ENCODE assay signal across 7 mouse cellular contexts in the genomic region with DNA sequence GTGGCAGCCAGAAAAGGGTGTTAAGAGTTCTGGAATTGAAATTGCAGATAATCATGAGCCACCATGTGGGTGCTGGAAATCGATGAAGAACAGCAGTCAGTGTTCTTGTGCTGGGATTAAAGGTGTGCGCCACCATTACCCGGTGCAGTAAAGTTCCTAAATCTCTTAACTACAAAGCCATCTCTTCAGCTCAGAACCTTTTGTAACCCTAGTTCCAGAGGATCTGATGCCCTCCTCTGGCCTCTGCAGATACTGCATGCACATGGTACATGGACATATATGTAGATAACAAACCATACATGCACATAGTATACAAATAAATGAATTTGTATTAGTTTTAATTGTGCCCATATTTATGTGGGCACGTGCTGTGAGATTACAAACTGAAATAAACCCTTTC. TPM values are rescaled to one million over a fixed set of nuclear protein-coding genes. Genes with fewer than 3 reads are reported as not detected.
DNase-seq lines count a peak whose midpoint lies in the region; TF ChIP-seq lines count a peak whose summit lies in the region.

No protein-coding gene starts in this region.

- H3K4me3 ChIP-seq in left cerebral cortex, adult 2 months, result no peak overlapping the region
- H3K4me3 ChIP-seq in lung, adult 2 months (replicated peaks; ENCODE audit: extremely low read depth, low read depth, low read length), result no peak overlapping the region
- no peak overlapping the region for H3K4me3 ChIP-seq in thymus, adult 2 months (ENCODE audit: control insufficient read depth, insufficient read depth, low read length)

- TF ChIP-seq POLR2A in lung, adult 2 months (IDR thresholded peaks at IDR 0.05; ENCODE audit: borderline replicate concordance, extremely low read depth, low read depth, low read length), result no peak
- no peak for TF ChIP-seq POLR2A in thymus, adult 2 months (IDR thresholded peaks at IDR 0.05; ENCODE audit: control insufficient read depth, extremely low read depth, insufficient read depth, low read length, poor library complexity)

- intact Hi-C loops in left cerebral cortex, adult 2 months (cut with DNase I), result no loop called here
- intact Hi-C loops in left cerebral cortex, postnatal 36 days (cut with DNase I), result no loop called here

- H3K36me3 ChIP-seq in thymus, adult 2 months (ENCODE audit: control insufficient read depth, insufficient read depth, low read length), result peaks cover 4% of the 10 kb centered on the region

- peaks cover 11% of the 10 kb centered on the region for H3K4me1 ChIP-seq in lung, adult 2 months (ENCODE audit: control insufficient read depth, insufficient read depth, low read length)
- peaks cover 3% of the 10 kb centered on the region; the same call in 1 of the 2 replicates for H3K4me1 ChIP-seq in thymus, adult 2 months (replicated peaks; ENCODE audit: control insufficient read depth, insufficient read depth, low read length)

- TF ChIP-seq CTCF in left cerebral cortex, adult 2 months (IDR thresholded peaks at IDR 0.05), result peak; percentile 48
- TF ChIP-seq CTCF in lung, adult 2 months (IDR thresholded peaks at IDR 0.05; ENCODE audit: insufficient read depth, low read length), result 0 out of 2 replicates have a peak, but pooled peaks have one; percentile 13
- TF ChIP-seq CTCF in thymus, adult 2 months (IDR thresholded peaks at IDR 0.05; ENCODE audit: borderline replicate concordance, control insufficient read depth, extremely low read depth, insufficient read depth, low read length, poor library complexity), result no peak

- H3K27me3 ChIP-seq in thymus, adult 2 months (ENCODE audit: control insufficient read depth, insufficient read depth, low read length), result no peaks in the 10 kb centered on the region

- 87% methylated on average over 4 of the region's 4 CpGs for WGBS in lung, adult 2 months
- WGBS in thymus, adult 2 months, result 78% methylated on average over 4 of the region's 4 CpGs

- no peak overlapping the region for H3K27ac ChIP-seq in left cerebral cortex, adult 2 months
- H3K27ac ChIP-seq in thymus, adult 2 months (ENCODE audit: control insufficient read depth, insufficient read depth, low read length), result no peak overlapping the region

- no peak for DNase-seq in left cerebral cortex, adult 2 months (ENCODE audit: extremely low spot score in 1 of 2, low spot score in 2 of 2)
- DNase-seq in left cerebral cortex, postnatal 36 days (ENCODE audit: low spot score in 2 of 2), result no peak
- DNase-seq in c-Kit-positive CD71-negative TER-119-negative erythroid progenitor cells, embryonic 14.5 days (ENCODE audit: low read depth), result peak; percentile 35
- DNase-seq in lung, adult 2 months, result no peak
- DNase-seq in thymus, adult 2 months, result peak; percentile 65
- no peak for DNase-seq in layer of hippocampus, adult 9-10 months (ENCODE audit: low spot score)
- no peak for DNase-seq in layer of hippocampus, adult 9-11 months

RNA-seq across cellular contexts. Expression of a gene that starts 8.5 kb away (rescaled TPM):
- 10 to 100 TPM; 31.9 to 36.7 TPM for total RNA-seq in left cerebral cortex, adult 2 months (2021)
- 10 to 100 TPM; 30.8 to 34.0 TPM for total RNA-seq in left cerebral cortex, postnatal 36 days (2021)
- polyA plus RNA-seq in lung, adult 2 months (2012; rRNA removed), result 56.5 and 63.3 TPM in 2 replicates
- polyA plus RNA-seq in thymus, adult 2 months (2012; rRNA removed), result 147 and 200 TPM in 2 replicates

RNA-seq across cellular contexts. Expression of a gene that starts 29.2 kb away (rescaled TPM):
- 100 to 1,000 TPM; 148 to 171 TPM for total RNA-seq in left cerebral cortex, adult 2 months (2021)
- total RNA-seq in left cerebral cortex, postnatal 36 days (2021), result 100 to 1,000 TPM; 105 to 133 TPM
- polyA plus RNA-seq in lung, adult 2 months (2012; rRNA removed), result 2.5 and 2.6 TPM in 2 replicates
- polyA plus RNA-seq in thymus, adult 2 months (2012; rRNA removed), result 0.93 and 1.4 TPM in 2 replicates

RNA-seq across cellular contexts. Expression of a gene that starts 48.2 kb away (rescaled TPM):
- total RNA-seq in left cerebral cortex, adult 2 months (2021), result 100 to 1,000 TPM; 182 to 193 TPM
- total RNA-seq in left cerebral cortex, postnatal 36 days (2021), result 100 to 1,000 TPM; 151 to 156 TPM
- 243 and 247 TPM in 2 replicates for polyA plus RNA-seq in lung, adult 2 months (2012; rRNA removed)
- 291 and 303 TPM in 2 replicates for polyA plus RNA-seq in thymus, adult 2 months (2012; rRNA removed)

RNA-seq across cellular contexts. Expression of a gene that starts 54.1 kb away (rescaled TPM):
- total RNA-seq in left cerebral cortex, adult 2 months (2021), result 100 to 1,000 TPM; 343 to 370 TPM
- total RNA-seq in left cerebral cortex, postnatal 36 days (2021), result 100 to 1,000 TPM; 346 to 353 TPM
- polyA plus RNA-seq in lung, adult 2 months (2012; rRNA removed), result 38.0 and 55.9 TPM in 2 replicates
- 75.5 and 78.4 TPM in 2 replicates for polyA plus RNA-seq in thymus, adult 2 months (2012; rRNA removed)

RNA-seq across cellular contexts. Expression of a gene that starts 54.5 kb away (rescaled TPM):
- total RNA-seq in left cerebral cortex, adult 2 months (2021), result 10 to 100 TPM; 19.2 to 21.3 TPM
- 10 to 100 TPM; 19.7 to 20.5 TPM for total RNA-seq in left cerebral cortex, postnatal 36 days (2021)
- 4.6 and 7.3 TPM in 2 replicates for polyA plus RNA-seq in lung, adult 2 months (2012; rRNA removed)
- polyA plus RNA-seq in thymus, adult 2 months (2012; rRNA removed), result 7.5 and 8.1 TPM in 2 replicates

Comparison
In these comparisons a context has a peak if more than half of its experiments do, and no peak if none do; other contexts are left out.
1. DNase-seq: peak in c-Kit-positive CD71-negative TER-119-negative erythroid progenitor cells, embryonic 14.5 days (single experiment) and thymus, adult 2 months (single experiment); none in left cerebral cortex, adult 2 months (0 of 2), left cerebral cortex, postnatal 36 days (0 of 2), lung, adult 2 months (single experiment), layer of hippocampus, adult 9-10 months (single experiment) and layer of hippocampus, adult 9-11 months (single experiment).